In the genomic region with DNA sequence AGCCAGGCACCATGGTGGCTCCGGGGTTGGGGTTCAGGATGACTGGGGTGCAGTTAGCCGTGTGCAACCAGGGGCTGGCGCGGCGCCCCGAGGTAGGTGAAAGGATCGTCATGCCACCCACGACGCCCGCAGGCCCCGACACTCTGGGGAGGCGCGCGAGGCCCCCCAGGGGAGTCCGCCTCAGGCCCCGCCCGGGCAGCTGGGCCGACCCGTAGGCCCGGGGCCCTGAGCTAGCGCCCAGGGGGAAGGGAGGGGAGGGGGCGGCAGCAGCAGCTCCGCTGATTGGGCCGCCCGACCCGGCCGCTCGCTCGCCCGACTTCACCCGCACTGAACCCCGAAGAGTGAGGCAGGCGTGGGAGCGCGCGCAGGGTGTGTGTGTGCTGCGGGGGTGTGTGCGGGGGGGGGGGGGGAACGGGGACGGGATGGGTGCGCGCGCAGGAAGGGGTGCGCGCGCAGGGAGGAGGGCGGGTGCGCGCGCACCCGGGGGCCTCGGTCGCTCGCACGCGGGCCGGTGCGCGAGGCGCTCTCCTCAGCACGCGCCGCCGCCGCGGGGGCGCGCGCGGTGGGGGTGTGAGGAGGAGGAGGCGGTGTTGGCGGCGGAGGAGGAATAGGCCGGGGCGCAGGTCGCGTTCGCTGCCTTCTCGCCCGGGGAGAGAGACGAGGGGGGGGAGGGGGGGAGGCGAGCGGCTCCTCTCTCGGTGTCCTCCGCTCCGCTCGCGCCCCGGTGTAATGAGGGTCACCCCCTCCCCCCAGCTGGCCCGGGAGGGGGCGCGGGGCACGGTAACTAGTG, we compare ENCODE assay signal across 8 mouse cellular contexts. TPM values are rescaled to one million over a fixed set of nuclear protein-coding genes. Genes with fewer than 3 reads are reported as not detected.
DNase-seq lines count a peak whose midpoint lies in the region; ATAC-seq lines count a peak whose summit lies in the region.

No protein-coding gene starts in this region.

- intact Hi-C loops in gastrocnemius, postnatal 14 days (cut with DNase I; ENCODE audit: low total_unique reads), result no loop called here
- intact Hi-C loops in left cerebral cortex, postnatal 10 days (cut with DNase I), result no loop called here

- DNase-seq in adrenal gland, adult 2 months, result peak; percentile 95
- peak; percentile 94 for DNase-seq in embryo, embryonic 10.5 days (ENCODE audit: low spot score)
- DNase-seq in gastrocnemius, postnatal 14 days, result peak; percentile 89
- peak; percentile 60 to 94 for DNase-seq in left cerebral cortex, postnatal 10 days (ENCODE audit: extremely low spot score in 1 of 2, low spot score in 2 of 2)
- DNase-seq in right cerebral cortex, postnatal 36 days (ENCODE audit: low spot score in 2 of 2), result peak; percentile 63 to 73
- DNase-seq in urinary bladder, postnatal 4 days (ENCODE audit: low spot score in 2 of 2), result peak; percentile 86 to 88

- peak; percentile 59 for ATAC-seq in inflammation-experienced regulatory T-cells, adult 6 months
- peak; percentile 48 for ATAC-seq in megakaryocyte-erythroid progenitor cell, adult 5-6 weeks (replicated peaks; ENCODE audit: low FRiP score, low TSS enrichment, poor library complexity, severe bottlenecking)

RNA-seq across cellular contexts. Expression of a gene that starts 1.8 kb away (rescaled TPM):
- 10 to 100 TPM; 76.6 to 96.6 TPM for total RNA-seq in adrenal gland, adult 2 months (2021)
- 10.6 and 13.9 TPM in 2 replicates for polyA plus RNA-seq in adrenal gland, adult 2 months (2012; rRNA removed)
- 10 to 100 TPM; 55.6 to 59.2 TPM for total RNA-seq in gastrocnemius, postnatal 14 days (2021)
- 10 to 100 TPM; 46.7 to 76.6 (median 60.1) TPM for polyA plus RNA-seq in inflammation-experienced regulatory T-cells, adult 6 months (2017; shearing (Covaris generic))
- 100 to 1,000 TPM; 141 to 149 TPM for total RNA-seq in left cerebral cortex, postnatal 10 days (2021)
- 99.4 and 139 TPM in 2 replicates for total RNA-seq in megakaryocyte-erythroid progenitor cell, adult 5-6 weeks (2014; fragmentation: Nextera tagmentation)
- total RNA-seq in megakaryocyte-erythroid progenitor cell, adult 5-6 weeks (2017), result 77.3 and 94.1 TPM in 2 replicates

RNA-seq across cellular contexts. Expression of a gene that starts 59.0 kb away (rescaled TPM):
- 10 to 100 TPM; 29.4 to 41.2 TPM for total RNA-seq in adrenal gland, adult 2 months (2021)
- polyA plus RNA-seq in adrenal gland, adult 2 months (2012; rRNA removed), result 46.5 and 82.7 TPM in 2 replicates
- total RNA-seq in gastrocnemius, postnatal 14 days (2021), result 1 to 10 TPM; 6.6 to 6.7 TPM
- polyA plus RNA-seq in inflammation-experienced regulatory T-cells, adult 6 months (2017; shearing (Covaris generic)), result not detected
- 1 to 10 TPM in 1 of 2 experiments, under 1 TPM in 1; 0.64 to 1.3 TPM for total RNA-seq in left cerebral cortex, postnatal 10 days (2021)
- total RNA-seq in megakaryocyte-erythroid progenitor cell, adult 5-6 weeks (2014; fragmentation: Nextera tagmentation), result not detected in 2 replicates
- not detected in 2 replicates for total RNA-seq in megakaryocyte-erythroid progenitor cell, adult 5-6 weeks (2017)

Comparison
In these comparisons a context has a peak if more than half of its experiments do, and no peak if none do; other contexts are left out.
1. Peak in every context shown above with its lines: DNase-seq and ATAC-seq.